Comparison of ENCODE assay signal across 8 mouse cellular contexts in the genomic region with DNA sequence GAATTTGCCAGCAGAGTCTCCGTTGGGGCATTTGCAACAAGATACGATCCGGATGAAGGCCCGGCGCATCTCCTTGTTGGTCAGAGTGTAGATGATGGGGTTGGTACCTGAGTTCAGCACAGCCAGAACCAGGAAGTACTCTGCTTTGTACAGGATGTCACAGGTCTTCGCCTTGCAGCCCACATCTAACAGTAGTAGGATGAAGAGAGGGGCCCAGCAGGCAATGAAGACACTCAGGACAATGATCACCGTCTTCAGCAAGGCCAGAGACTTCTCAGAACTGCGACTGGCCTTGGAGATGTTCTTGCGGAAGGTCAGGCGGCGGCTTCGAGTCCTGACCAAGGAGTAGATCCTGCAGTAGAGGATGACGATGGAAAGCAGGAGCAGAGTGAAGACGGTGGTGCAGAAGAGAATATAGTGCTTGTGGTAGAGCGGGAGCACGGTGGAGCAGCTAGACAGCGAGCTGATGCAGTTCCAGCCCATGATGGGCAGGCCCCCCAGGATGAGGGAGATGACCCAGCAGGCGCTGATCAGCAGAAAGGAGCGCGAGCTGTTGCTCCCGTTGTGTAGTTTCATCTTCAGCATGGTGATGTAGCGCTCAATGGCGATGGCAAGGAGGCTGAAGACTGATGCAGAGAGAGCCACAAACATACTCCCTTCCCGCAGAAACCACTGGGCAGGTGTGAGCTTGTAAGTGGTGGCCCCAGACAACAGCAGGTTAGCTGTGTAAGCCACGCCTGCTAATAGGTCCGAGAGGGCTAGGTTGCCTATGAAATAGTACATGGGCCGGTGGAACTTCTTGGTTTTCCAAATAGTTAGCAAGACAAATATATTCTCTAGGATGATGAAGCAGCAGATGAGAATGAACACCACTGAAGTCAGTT. TPM values are rescaled to one million over a fixed set of nuclear protein-coding genes. Genes with fewer than 3 reads are reported as not detected.
DNase-seq lines count a peak whose midpoint lies in the region; ATAC-seq and TF ChIP-seq lines count a peak whose summit lies in the region.

No protein-coding gene starts in this region.

- H3K4me3 ChIP-seq in lung, embryonic 14.5 days (ENCODE audit: low read depth, low read length), result 0 out of 2 replicates have a peak overlapping the region, but pooled peaks have one; percentile 53
- H3K4me3 ChIP-seq in forebrain, embryonic 11.5 days (ENCODE audit: low read depth, low read length), result peak overlapping the region; percentile 37; the same call in 1 of the 2 replicates
- peak overlapping the region; percentile 15; the same call in 1 of the 2 replicates for H3K4me3 ChIP-seq in intestine, embryonic 16.5 days (ENCODE audit: low read length)
- H3K4me3 ChIP-seq in neural tube, embryonic 15.5 days (replicated peaks), result peak overlapping the region; percentile 48

- no peak for ATAC-seq in lung, embryonic 14.5 days (ENCODE audit: insufficient read depth)
- ATAC-seq in forebrain, embryonic 11.5 days (replicated peaks; ENCODE audit: low FRiP score), result no peak
- ATAC-seq in intestine, embryonic 16.5 days, result no peak
- no peak for ATAC-seq in neural tube, embryonic 15.5 days (ENCODE audit: low FRiP score)

- H3K27me3 ChIP-seq in lung, embryonic 14.5 days (ENCODE audit: insufficient read depth, low read length), result no peaks in the 10 kb centered on the region
- H3K27me3 ChIP-seq in forebrain, embryonic 11.5 days (ENCODE audit: control insufficient read depth, insufficient read depth, low read length), result no peaks in the 10 kb centered on the region
- no peaks in the 10 kb centered on the region for H3K27me3 ChIP-seq in intestine, embryonic 16.5 days (replicated peaks; ENCODE audit: control insufficient read depth, insufficient read depth, low read length)
- H3K27me3 ChIP-seq in neural tube, embryonic 15.5 days (replicated peaks), result 0 out of 2 replicates have a peak, but pooled peaks cover 8% of the 10 kb centered on the region

- no peaks in the 10 kb centered on the region; the same call in 1 of the 2 replicates for H3K36me3 ChIP-seq in lung, embryonic 14.5 days (ENCODE audit: insufficient read depth)
- H3K36me3 ChIP-seq in forebrain, embryonic 11.5 days (ENCODE audit: control insufficient read depth, insufficient read depth, low read length), result peaks cover 11% of the 10 kb centered on the region
- no peaks in the 10 kb centered on the region for H3K36me3 ChIP-seq in intestine, embryonic 16.5 days (ENCODE audit: control insufficient read depth, insufficient read depth, low read length)
- no peaks in the 10 kb centered on the region for H3K36me3 ChIP-seq in neural tube, embryonic 15.5 days

- WGBS in lung, embryonic 14.5 days, result 89% methylated on average over 27 of the region's 27 CpGs
- 92% methylated on average over 27 of the region's 27 CpGs for WGBS in forebrain, embryonic 11.5 days
- 87% methylated on average over 27 of the region's 27 CpGs for WGBS in intestine, embryonic 16.5 days
- 89% methylated on average over 27 of the region's 27 CpGs for WGBS in neural tube, embryonic 15.5 days

- H3K27ac ChIP-seq in lung, embryonic 14.5 days (ENCODE audit: low read depth), result no peak overlapping the region
- no peak overlapping the region for H3K27ac ChIP-seq in forebrain, embryonic 11.5 days (ENCODE audit: low read depth, low read length)
- no peak overlapping the region for H3K27ac ChIP-seq in intestine, embryonic 16.5 days (ENCODE audit: low read length)
- H3K27ac ChIP-seq in neural tube, embryonic 15.5 days (replicated peaks), result no peak overlapping the region

- H3K9ac ChIP-seq in lung, embryonic 14.5 days, result no peak overlapping the region
- peak overlapping the region; percentile 4; the same call in 1 of the 2 replicates for H3K9ac ChIP-seq in forebrain, embryonic 11.5 days (ENCODE audit: low read length)
- no peak overlapping the region for H3K9ac ChIP-seq in intestine, embryonic 16.5 days (ENCODE audit: low read depth, low read length)
- no peak overlapping the region for H3K9ac ChIP-seq in neural tube, embryonic 15.5 days (replicated peaks)

- TF ChIP-seq CTCF in lung, embryonic 14.5 days (IDR thresholded peaks at IDR 0.05; ENCODE audit: low read depth), result no peak

- no peaks in the 10 kb centered on the region for H3K4me1 ChIP-seq in lung, embryonic 14.5 days (ENCODE audit: insufficient read depth)
- H3K4me1 ChIP-seq in forebrain, embryonic 11.5 days (replicated peaks; ENCODE audit: control insufficient read depth, insufficient read depth, low read length), result peaks cover 4% of the 10 kb centered on the region
- peaks cover 13% of the 10 kb centered on the region; the same call in 1 of the 2 replicates for H3K4me1 ChIP-seq in intestine, embryonic 16.5 days (ENCODE audit: control insufficient read depth, insufficient read depth, low read length)
- H3K4me1 ChIP-seq in neural tube, embryonic 15.5 days, result peaks cover 20% of the 10 kb centered on the region

- H3K4me2 ChIP-seq in lung, embryonic 14.5 days, result peak overlapping the region; percentile 82
- H3K4me2 ChIP-seq in forebrain, embryonic 11.5 days (ENCODE audit: low read depth, low read length, severe bottlenecking), result peak overlapping the region; percentile 58; the same call in 1 of the 2 replicates
- H3K4me2 ChIP-seq in intestine, embryonic 16.5 days (ENCODE audit: low read depth, low read length), result peak overlapping the region; percentile 19; the same call in 1 of the 2 replicates
- H3K4me2 ChIP-seq in neural tube, embryonic 15.5 days, result peak overlapping the region; percentile 94

- no peak for DNase-seq in lung, embryonic 14.5 days
- no peak for DNase-seq in lung, postnatal 10 days
- peak; percentile 53 for DNase-seq in forebrain, embryonic 11.5 days (ENCODE audit: low spot score)
- DNase-seq in adrenal gland, postnatal 14 days, result no peak
- no peak for DNase-seq in left cerebral cortex, adult 9 months (ENCODE audit: low spot score in 2 of 2)
- DNase-seq in lung, postnatal 4 days, result no peak

- H3K9me3 ChIP-seq in lung, embryonic 14.5 days (ENCODE audit: low read depth, low read length), result no peaks in the 10 kb centered on the region
- no peaks in the 10 kb centered on the region for H3K9me3 ChIP-seq in forebrain, embryonic 11.5 days (ENCODE audit: control insufficient read depth, low read length)
- H3K9me3 ChIP-seq in intestine, embryonic 16.5 days (ENCODE audit: control insufficient read depth, low read length), result no peaks in the 10 kb centered on the region
- no peaks in the 10 kb centered on the region for H3K9me3 ChIP-seq in neural tube, embryonic 15.5 days (replicated peaks)

RNA-seq across cellular contexts. Expression of gene S1pr1, which starts 2.7 kb away (rescaled TPM):
- 20.5 and 21.2 TPM in 2 replicates for polyA plus RNA-seq in lung, embryonic 14.5 days (2014; fragmentation: Nextera tagmentation; extraction: Ambion mirVana)
- 35.3 and 35.9 TPM in 2 replicates for polyA plus RNA-seq in forebrain, embryonic 11.5 days (2014; fragmentation: Nextera tagmentation; extraction: Ambion mirVana)
- 13.8 and 14.3 TPM in 2 replicates for polyA plus RNA-seq in intestine, embryonic 16.5 days (2015; fragmentation: Nextera tagmentation; extraction: Ambion mirVana)
- 30.5 TPM in 2 replicates for polyA plus RNA-seq in neural tube, embryonic 15.5 days (2015; fragmentation: Nextera tagmentation; extraction: Ambion mirVana)
- total RNA-seq in adrenal gland, postnatal 14 days (2021), result 50.8 and 66.3 TPM in 2 replicates

Comparison
In these comparisons a context has a peak if more than half of its experiments do, and no peak if none do; other contexts are left out.
1. H3K4me2 ChIP-seq: peak in every context shown above with its lines; median percentile 94 in neural tube, embryonic 15.5 days; 82 in lung, embryonic 14.5 days; 58 in forebrain, embryonic 11.5 days; 19 in intestine, embryonic 16.5 days.